Mouse (Mus musculus) monocyte, adult 5-6 weeks (primary cell): ENCODE measurements around the gene Olfr1314. TPM values are rescaled to one million over a fixed set of nuclear protein-coding genes. Genes with fewer than 3 reads are reported as not detected.

Experiments
- ATAC-seq: fragments of 153-309, 156-312 bp; replicated peaks from 2 replicates; pipeline ENCODE4 v1.8.0; 2017; ENCODE audit warnings: mild to moderate bottlenecking; ENCODE audit not compliant: low TSS enrichment, insufficient number of reproducible peaks, severe bottlenecking, poor library complexity, low FRiP score
- total RNA-seq: library from RNA; stranded (forward); fragments of 200-1000, 200-491, 200-594 nt; gene quantifications from 3 replicates; pipeline ENCODE4 v1.2.3, GENCODE M21; 2017

The Olfr1314 gene
- total RNA-seq: not detected in 3 replicates

DNA sequence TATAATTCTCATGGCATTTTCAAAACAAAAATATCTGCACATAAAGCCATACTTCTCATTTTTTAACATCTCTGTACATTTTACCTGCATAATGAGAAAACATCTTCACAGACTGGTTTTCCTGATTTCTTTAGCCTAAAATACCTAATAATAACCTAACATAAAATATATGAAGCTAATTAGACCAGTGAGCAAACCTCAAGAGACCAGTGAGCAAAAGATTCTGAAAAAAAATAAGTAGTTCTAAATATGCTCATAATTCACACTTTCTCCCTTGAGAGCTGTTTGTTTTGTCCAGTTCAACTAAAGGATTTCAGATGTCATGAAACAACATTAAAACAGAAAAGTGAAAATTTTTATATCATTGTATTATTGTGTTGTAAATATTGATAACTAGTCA, at the start of gene Olfr1314:
Gene Olfr1314 (minus strand): TSS at position 101 of the 400 bp plus-strand sequence.
- no peak for ATAC-seq

DNA sequence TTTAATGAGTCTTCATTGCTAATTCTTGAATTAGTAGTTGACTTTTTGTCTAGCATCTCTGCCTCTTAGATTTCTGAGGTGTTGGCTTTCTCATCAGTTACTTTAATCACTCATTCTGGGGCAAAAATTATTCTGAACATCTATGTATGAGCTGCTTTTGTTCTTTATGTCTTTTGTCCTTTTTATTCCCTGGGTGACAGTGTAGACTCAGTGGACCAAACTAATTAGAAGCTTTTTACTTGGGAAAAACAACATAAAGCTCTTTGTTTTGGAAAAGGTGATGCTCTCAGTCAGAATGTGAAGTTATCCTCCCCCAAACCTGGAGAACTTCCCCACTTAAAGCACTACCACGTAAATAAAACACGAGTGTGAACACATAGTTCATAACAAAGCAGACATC, 43.4 kb upstream of the Olfr1314 start, which contains the start of gene Olfr1317:
Gene Olfr1317 (plus strand): TSS at position 301 of the 400 bp plus-strand sequence.
- ATAC-seq: no peak

GRCm38 (mm10) chr2:112134877-112135276, 38.3 kb upstream of the Olfr1314 start, which contains the start of gene Olfr1316:
TSS of gene Olfr1316 (minus strand) at chr2:112134977.
- no peak for ATAC-seq

- ATAC-seq: no peak
Measured at GRCm38 (mm10) chr2:112115340-112115739, 18.8 kb upstream of the Olfr1314 start, which contains the start of gene Olfr1315-ps1. TSS of gene Olfr1315-ps1 (minus strand) at chr2:112115440.

- no peak for ATAC-seq
Measured at GRCm38 (mm10) chr2:112077743-112078142, 18.8 kb downstream of the Olfr1314 start, which contains the start of gene Olfr1313. TSS of gene Olfr1313 (minus strand) at chr2:112077843.

DNA sequence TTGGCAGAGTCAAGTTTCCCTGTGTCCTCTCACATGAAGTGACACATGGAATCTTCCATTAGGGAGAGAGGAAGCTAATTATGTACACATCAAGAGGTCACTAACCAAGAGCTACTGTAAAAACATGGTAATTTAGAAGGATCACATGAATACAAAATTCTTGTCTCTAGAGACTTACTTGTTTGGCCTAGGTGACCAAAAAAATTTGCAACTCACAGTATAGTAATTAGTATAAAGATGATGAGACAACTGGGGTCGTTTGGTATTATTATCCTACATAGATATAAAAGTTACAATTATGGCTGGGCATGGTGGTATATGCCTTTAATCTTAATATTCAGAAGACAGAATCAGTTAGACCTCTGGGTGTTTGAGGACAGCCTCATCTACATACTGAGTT, 46.4 kb downstream of the Olfr1314 start, which contains the start of gene Olfr1312:
Gene Olfr1312 (minus strand): TSS at position 101 of the 400 bp plus-strand sequence.
- ATAC-seq: no peak

Other genes with a start within 250 kb of the Olfr1314 start
- not detected in 3 replicates for gene Olfr1305, start 219.6 kb downstream of the Olfr1314 start, total RNA-seq
- not detected in 3 replicates for gene Olfr1306, start 180.5 kb downstream of the Olfr1314 start, total RNA-seq
- under 0.01 to 0.10 TPM in 2 of 3 replicates, not detected in the other for gene Olfr1307, start 147.3 kb downstream of the Olfr1314 start, total RNA-seq
- not detected in 3 replicates for gene Olfr1308, start 131.8 kb downstream of the Olfr1314 start, total RNA-seq
- gene Olfr1309, start 106.5 kb downstream of the Olfr1314 start, total RNA-seq: not detected in 3 replicates
- gene Olfr1310, start 84.1 kb downstream of the Olfr1314 start, total RNA-seq: not detected in 3 replicates
- not detected in 3 replicates for gene Olfr1311, start 72.4 kb downstream of the Olfr1314 start, total RNA-seq
- gene Olfr1312, start 46.5 kb downstream of the Olfr1314 start, total RNA-seq: not detected in 3 replicates
- gene Olfr1313, start 18.9 kb downstream of the Olfr1314 start, total RNA-seq: not detected in 3 replicates
- gene Olfr1315-ps1, start 18.7 kb upstream of the Olfr1314 start, total RNA-seq: not detected in 3 replicates
- gene Olfr1316, start 38.2 kb upstream of the Olfr1314 start, total RNA-seq: not detected in 3 replicates
- gene Olfr1317, start 43.5 kb upstream of the Olfr1314 start, total RNA-seq: not detected in 3 replicates
- not detected in 3 replicates for gene Olfr1318, start 57.4 kb upstream of the Olfr1314 start, total RNA-seq
- 21.3 to 55.5 TPM (median 46.2 TPM) in 3 replicates for gene Lpcat4, start 142.7 kb upstream of the Olfr1314 start, total RNA-seq
- not detected in 3 replicates for gene Nutm1, start 162.5 kb upstream of the Olfr1314 start, total RNA-seq
- gene Nop10, start 165.1 kb upstream of the Olfr1314 start, total RNA-seq: 47.8 to 69.9 TPM (median 58.9 TPM) in 3 replicates
- 175 to 238 TPM (median 221 TPM) in 3 replicates for gene Slc12a6, start 169.0 kb upstream of the Olfr1314 start, total RNA-seq
- 0.49 to 16.1 TPM (median 12.5 TPM) in 3 replicates for gene Gm21985, start 169.5 kb upstream of the Olfr1314 start, total RNA-seq